Mouse (Mus musculus) midbrain, postnatal 0 days (tissue): ENCODE results near the gene Ccn5. TPM values are rescaled to one million over a fixed set of nuclear protein-coding genes. Genes with fewer than 3 reads are reported as not detected.
A peak's percentile ranks its signal among the peaks of the same experiment; 100 is the strongest.

Experiments
- ATAC-seq: fragments of 200-750 bp; cut with Nextera tagmentation; 2 replicates; pipeline ENCODE4 v1.8.0; 2017; ENCODE audit warnings: moderate number of reproducible peaks, mild to moderate bottlenecking, moderate TSS enrichment, moderate library complexity; ENCODE audit not compliant: low FRiP score
- DNase-seq: peaks from one replicate; pipeline ENCODE4 v3.0.0-alpha.2; 2015; ENCODE audit warnings: low spot score
- H3K27ac ChIP-seq: fragments of 300-500 bp; sonication (generic); 2 replicates; pipeline ENCODE4 v1.5.1; 2014; ENCODE audit warnings: low read depth, mild to moderate bottlenecking, low read length, mixed read lengths
- H3K27me3 ChIP-seq: fragments of 300-500 bp; sonication (generic); 2 replicates; pipeline ENCODE4 v1.6.1; 2014; ENCODE audit warnings: low read length, control low read depth, mixed read lengths; ENCODE audit not compliant: insufficient read depth
- H3K36me3 ChIP-seq: fragments of 300-500 bp; sonication (generic); 2 replicates; pipeline ENCODE4 v1.6.1; 2014; ENCODE audit warnings: low read length, control low read depth, mixed read lengths; ENCODE audit not compliant: insufficient read depth
- H3K4me1 ChIP-seq: fragments of 300-500 bp; sonication (generic); 2 replicates; pipeline ENCODE4 v1.6.1; 2014; ENCODE audit warnings: mild to moderate bottlenecking, control low read depth, antibody characterized with exemption, low read length, mixed read lengths; ENCODE audit not compliant: insufficient read depth
- H3K4me2 ChIP-seq: fragments of 300-500 bp; sonication (generic); 2 replicates; pipeline ENCODE4 v1.6.1; 2014; ENCODE audit warnings: low read depth, mild to moderate bottlenecking, low read length, mixed read lengths; ENCODE audit not compliant: poor library complexity, severe bottlenecking
- H3K4me3 ChIP-seq: fragments of 300-500 bp; sonication (generic); 2 replicates; pipeline ENCODE4 v1.5.1; 2014; ENCODE audit warnings: low read depth, mild to moderate bottlenecking, low read length, moderate library complexity
- H3K9ac ChIP-seq: fragments of 300-500 bp; sonication (generic); replicated peaks from 2 replicates; pipeline ENCODE4 v1.6.1; 2014; ENCODE audit warnings: mild to moderate bottlenecking, low read length, moderate library complexity, mixed read lengths; ENCODE audit not compliant: poor library complexity, severe bottlenecking
- H3K9me3 ChIP-seq: fragments of 300-500 bp; sonication (generic); 2 replicates; pipeline ENCODE4 v1.6.1; 2016; ENCODE audit warnings: low read length, control low read depth
- CTCF ChIP-seq: IDR thresholded peaks from 2 replicates; pipeline ENCODE4 v1.5.1; 2016; ENCODE audit warnings: antibody characterized with exemption, mild to moderate bottlenecking
- WGBS: fragments of 180-500 bp; shearing (Covaris S2); extraction: QIAGEN DNeasy Blood & Tissue Kit; methylation state at CpG from one replicate; pipeline ENCODE4 v1.1.7; 2014; 5-methylcytosine and 5-hydroxymethylcytosine counted together
- polyA plus RNA-seq: library from polyadenylated mRNA; unstranded; fragments of >200 nt; fragmentation: Nextera tagmentation; extraction: Ambion mirVana; gene quantifications from 2 replicates; pipeline ENCODE4 v1.2.1, GENCODE M21; 2015
- total RNA-seq: library from RNA; depleted of rRNA; stranded (reverse); fragments of >200 nt; gene quantifications from 2 replicates; pipeline ENCODE4 v1.2.3, GENCODE M21; 2014

The Ccn5 gene
- total and polyA plus RNA-seq, 2 experiments from 2014 or later = 0.22 to 0.32 TPM

DNA sequence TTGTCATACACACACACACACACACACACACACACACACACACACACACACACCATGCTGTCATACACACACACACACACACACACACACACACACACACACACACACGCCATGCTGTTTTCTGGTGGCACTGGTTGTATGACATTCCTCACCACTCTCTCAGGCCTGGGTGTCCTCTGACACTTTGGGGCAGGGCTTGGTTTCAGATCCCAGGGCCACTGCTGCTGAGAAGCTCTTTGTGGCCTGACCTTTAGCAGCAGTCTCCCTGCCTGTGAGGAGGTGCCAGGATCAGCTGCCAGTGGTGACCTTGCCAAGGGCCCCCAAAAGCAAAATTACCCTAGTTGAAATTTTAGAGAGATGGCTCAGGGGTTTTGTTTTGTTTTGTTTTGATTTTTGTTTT is 5.2 kb downstream of the Ccn5 start:
- no peak for DNase-seq
- ATAC-seq = no peak
- no peak overlapping the region for H3K27ac ChIP-seq
- H3K4me1 ChIP-seq = no peaks in the 10 kb centered on the region
- no peaks in the 10 kb centered on the region; the same call in 1 of the 2 replicates for H3K27me3 ChIP-seq
- TF ChIP-seq CTCF = no peak
- H3K4me2 ChIP-seq = no peak overlapping the region
- H3K9ac ChIP-seq = no peak overlapping the region
- H3K4me3 ChIP-seq = no peak overlapping the region
- H3K36me3 ChIP-seq = no peaks in the 10 kb centered on the region
- 83% methylated on average over 1 of the region's 1 CpGs for WGBS
- H3K9me3 ChIP-seq = no peaks in the 10 kb centered on the region

DNA sequence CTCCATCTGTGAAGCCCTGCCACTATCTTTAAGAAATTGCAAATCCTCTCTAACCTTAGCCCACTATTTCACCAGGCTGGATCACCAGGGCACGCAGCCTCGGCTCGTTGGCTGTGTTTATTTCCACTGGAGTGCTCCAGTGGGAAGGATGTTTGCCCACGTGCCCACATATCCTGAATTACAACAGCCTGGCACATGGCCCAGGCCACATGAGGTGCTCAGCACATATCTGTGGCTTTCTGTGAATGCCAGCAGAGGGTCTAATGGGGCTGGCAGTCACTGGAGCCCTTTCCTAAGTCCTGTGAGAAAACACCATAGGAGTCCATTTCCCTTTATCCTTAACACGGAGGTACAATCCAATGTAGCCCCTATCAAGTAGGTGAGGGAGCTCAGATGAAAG is 5.8 kb downstream of the Ccn5 start:
- WGBS = 60% methylated on average over 5 of the region's 5 CpGs
- no peak overlapping the region for H3K4me2 ChIP-seq

GRCm38 (mm10) chr2:163831163-163831562 is 10.5 kb downstream of the Ccn5 start:
- Histone ChIP-seq H3K27me3 (no peaks in the 10 kb centered on the region; the same call in 1 of the 2 replicates), H3K9me3 (no peaks in the 10 kb centered on the region), H3K4me1 (no peaks in the 10 kb centered on the region), H3K4me3 (no peak overlapping the region), H3K4me2 (no peak overlapping the region), H3K36me3 (no peaks in the 10 kb centered on the region), H3K9ac (no peak overlapping the region), H3K27ac (no peak overlapping the region)
- DNase-seq (no peak), ATAC-seq (no peak)
- TF ChIP-seq CTCF = no peak
- 59% methylated on average over 1 of the region's 1 CpGs for WGBS

More for the DNA sequence above, 5.8 kb downstream of the Ccn5 start:
- no peak overlapping the region for H3K9ac ChIP-seq
- H3K4me3 ChIP-seq = no peak overlapping the region
- no peaks in the 10 kb centered on the region for H3K36me3 ChIP-seq
- TF ChIP-seq CTCF = no peak
- no peaks in the 10 kb centered on the region for H3K9me3 ChIP-seq
- no peaks in the 10 kb centered on the region; the same call in 1 of the 2 replicates for H3K27me3 ChIP-seq
- H3K27ac ChIP-seq = no peak overlapping the region
- DNase-seq (no peak), ATAC-seq (no peak)
- no peaks in the 10 kb centered on the region for H3K4me1 ChIP-seq

DNA sequence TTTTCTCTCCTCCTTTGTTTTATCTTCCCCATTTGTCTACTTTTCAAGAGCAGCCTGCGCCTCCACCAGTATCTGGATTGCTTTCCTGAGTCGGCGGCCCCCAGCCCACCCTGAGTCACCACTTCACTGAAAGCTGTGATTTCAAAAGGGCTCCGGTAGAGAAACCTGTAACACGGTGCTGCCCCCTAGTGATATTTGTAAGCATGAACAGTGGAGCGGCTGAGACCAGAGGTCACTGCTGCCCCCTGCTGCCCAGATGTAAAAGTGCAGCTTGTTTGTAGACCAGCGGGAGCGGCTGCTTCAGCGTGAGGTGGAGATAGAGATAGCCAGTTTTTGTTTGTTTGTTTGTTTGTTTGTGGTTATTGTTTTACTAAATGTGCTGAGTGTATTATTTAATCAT is 17.4 kb downstream of the Ccn5 start:
- DNase-seq (peak; percentile 89), ATAC-seq (0 out of 2 replicates have a peak, but pooled peaks have one; percentile 27)
- Histone ChIP-seq H3K27me3 (0 out of 2 replicates have a peak, but pooled peaks cover 3% of the 10 kb centered on the region), H3K9ac (no peak overlapping the region), H3K4me3 (no peak overlapping the region), H3K4me1 (0 out of 2 replicates have a peak, but pooled peaks cover 2% of the 10 kb centered on the region), H3K4me2 (no peak overlapping the region), H3K27ac (no peak overlapping the region), H3K9me3 (no peaks in the 10 kb centered on the region), H3K36me3 (no peaks in the 10 kb centered on the region)
- TF ChIP-seq CTCF = peak; percentile 100
- 20% methylated on average over 9 of the region's 9 CpGs for WGBS

DNA sequence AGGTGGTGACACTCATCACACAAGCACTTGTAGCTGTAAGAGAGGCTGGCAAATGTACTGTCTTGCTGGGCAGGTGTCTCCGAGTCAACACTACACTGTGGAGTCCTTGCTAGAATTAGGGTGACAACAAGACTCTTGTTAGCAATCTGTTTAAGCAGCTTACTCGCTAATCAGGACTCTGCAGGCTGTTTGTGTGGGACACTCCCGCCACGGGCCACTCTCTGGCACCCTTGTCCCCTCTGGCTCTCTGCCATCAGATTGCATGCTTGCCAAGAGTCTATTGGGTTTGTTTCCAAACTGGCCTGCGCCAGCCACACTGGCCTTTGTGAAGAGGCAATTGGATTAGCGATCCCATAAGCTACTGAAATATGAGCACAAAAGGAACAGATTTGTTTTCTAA is 18.9 kb downstream of the Ccn5 start:
- 0 out of 2 replicates have a peak, but pooled peaks cover 3% of the 10 kb centered on the region for H3K27me3 ChIP-seq
- H3K9ac ChIP-seq = no peak overlapping the region
- H3K36me3 ChIP-seq = no peaks in the 10 kb centered on the region
- H3K4me3 ChIP-seq = no peak overlapping the region
- H3K4me1 ChIP-seq = 0 out of 2 replicates have a peak, but pooled peaks cover 2% of the 10 kb centered on the region
- no peak overlapping the region for H3K4me2 ChIP-seq
- TF ChIP-seq CTCF = no peak
- 0 out of 2 replicates have a peak, but pooled peaks have one; percentile 23 for ATAC-seq
- H3K27ac ChIP-seq = no peak overlapping the region
- DNase-seq = peak; percentile 72
- 28% methylated on average over 6 of the region's 6 CpGs for WGBS
- no peaks in the 10 kb centered on the region for H3K9me3 ChIP-seq

DNA sequence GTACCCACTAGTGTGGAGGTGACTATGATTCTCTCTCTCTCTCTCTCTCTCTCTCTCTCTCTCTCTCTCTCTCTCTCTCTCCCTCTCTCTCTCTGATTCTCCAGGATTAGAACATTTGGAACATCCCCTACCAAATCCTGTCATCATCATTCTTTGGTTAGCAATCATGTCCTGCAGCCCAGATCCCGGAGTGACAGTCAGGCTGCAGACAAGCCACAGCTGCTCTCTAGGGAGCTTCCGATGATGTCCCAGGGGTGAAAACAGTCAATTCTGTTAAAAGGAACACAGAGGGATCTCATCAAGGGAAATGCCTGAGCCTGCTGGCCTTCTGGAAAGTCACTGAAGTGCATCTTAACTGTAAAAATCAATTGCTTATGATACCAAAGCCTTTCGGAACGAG is 21.4 kb downstream of the Ccn5 start:
- Histone ChIP-seq H3K4me3 (no peak overlapping the region), H3K27ac (no peak overlapping the region), H3K9ac (no peak overlapping the region), H3K4me1 (0 out of 2 replicates have a peak, but pooled peaks cover 2% of the 10 kb centered on the region), H3K27me3 (0 out of 2 replicates have a peak, but pooled peaks cover 3% of the 10 kb centered on the region), H3K4me2 (no peak overlapping the region), H3K36me3 (no peaks in the 10 kb centered on the region), H3K9me3 (no peaks in the 10 kb centered on the region)
- 59% methylated on average over 4 of the region's 4 CpGs for WGBS
- ATAC-seq (no peak), DNase-seq (no peak)
- no peak for TF ChIP-seq CTCF
